Mouse (Mus musculus) lung, postnatal 36 days (tissue): ENCODE data around the gene Anxa4.
A peak's percentile ranks its signal among the peaks of the same experiment; 100 is the strongest.

Source experiments
- DNase-seq: peaks from one replicate; pipeline ENCODE4 v3.0.0; 2022; ENCODE audit warnings: mixed read lengths

The Anxa4 gene

DNA sequence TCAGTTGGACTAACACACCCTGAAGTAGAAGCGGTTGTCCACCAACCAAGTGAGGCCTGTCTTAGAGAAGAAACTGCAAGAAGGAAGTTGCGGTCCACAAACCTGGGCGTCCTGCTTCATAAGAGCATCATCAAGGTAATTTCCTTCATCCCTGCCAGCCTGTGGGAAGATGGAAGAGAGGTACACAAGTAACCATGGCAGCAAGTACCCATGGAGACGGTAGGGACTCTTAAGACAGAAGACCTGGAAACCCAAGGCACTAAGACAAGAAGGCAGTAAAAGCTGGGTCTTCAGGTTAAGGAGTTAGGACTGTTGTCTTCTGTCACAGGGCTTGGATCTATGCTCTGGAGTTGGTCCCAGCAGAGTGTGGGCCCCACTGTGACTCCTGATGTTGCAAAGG, 42.4 kb downstream of the Anxa4 start:
- DNase-seq: no peak

DNA sequence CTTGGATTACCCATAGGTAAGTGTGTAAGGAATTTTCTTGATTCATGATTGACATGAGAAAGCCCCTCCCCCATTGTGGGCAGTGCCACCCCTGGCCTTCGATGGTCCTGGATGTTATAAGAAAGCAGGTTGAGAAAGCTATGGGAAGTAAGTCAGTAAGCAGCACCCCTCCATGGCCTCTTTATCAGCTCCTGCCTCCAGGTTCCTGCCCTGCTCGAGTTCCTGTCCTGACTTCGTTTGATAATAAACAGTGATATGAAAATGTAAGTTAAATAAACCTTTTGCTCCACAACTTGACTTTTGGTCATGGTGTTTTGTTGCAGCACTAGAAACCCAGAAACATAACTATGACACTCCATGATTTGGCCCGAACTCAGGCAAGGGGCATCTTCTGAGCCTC, 43.6 kb downstream of the Anxa4 start:
- no peak for DNase-seq

GRCm38 (mm10) chr6:86747171-86747570, 46.2 kb downstream of the Anxa4 start:
- peak; percentile 50 for DNase-seq

GRCm38 (mm10) chr6:86740652-86741051, 52.7 kb downstream of the Anxa4 start:
- DNase-seq: no peak

DNA sequence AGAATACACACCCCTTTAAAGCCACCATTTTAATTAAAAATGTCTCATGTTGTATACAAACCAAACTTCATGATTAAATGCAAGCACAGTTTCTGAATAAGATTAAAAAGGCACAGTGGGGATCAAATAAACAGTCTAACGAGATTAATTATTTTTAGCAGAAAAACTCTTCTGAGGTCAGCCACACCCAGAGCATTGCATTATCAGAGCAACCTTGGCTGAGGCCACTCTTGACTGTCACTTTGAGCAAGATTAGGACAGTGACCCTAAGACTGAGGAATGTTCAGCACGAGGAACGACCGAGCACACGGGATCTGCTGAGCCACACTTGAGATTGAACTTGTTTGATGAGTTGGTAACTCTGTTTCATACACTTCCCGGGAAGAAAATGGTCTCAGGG, 56.6 kb downstream of the Anxa4 start:
- no peak for DNase-seq

GRCm38 (mm10) chr6:86736313-86736712, 57.1 kb downstream of the Anxa4 start:
- DNase-seq: no peak

DNA sequence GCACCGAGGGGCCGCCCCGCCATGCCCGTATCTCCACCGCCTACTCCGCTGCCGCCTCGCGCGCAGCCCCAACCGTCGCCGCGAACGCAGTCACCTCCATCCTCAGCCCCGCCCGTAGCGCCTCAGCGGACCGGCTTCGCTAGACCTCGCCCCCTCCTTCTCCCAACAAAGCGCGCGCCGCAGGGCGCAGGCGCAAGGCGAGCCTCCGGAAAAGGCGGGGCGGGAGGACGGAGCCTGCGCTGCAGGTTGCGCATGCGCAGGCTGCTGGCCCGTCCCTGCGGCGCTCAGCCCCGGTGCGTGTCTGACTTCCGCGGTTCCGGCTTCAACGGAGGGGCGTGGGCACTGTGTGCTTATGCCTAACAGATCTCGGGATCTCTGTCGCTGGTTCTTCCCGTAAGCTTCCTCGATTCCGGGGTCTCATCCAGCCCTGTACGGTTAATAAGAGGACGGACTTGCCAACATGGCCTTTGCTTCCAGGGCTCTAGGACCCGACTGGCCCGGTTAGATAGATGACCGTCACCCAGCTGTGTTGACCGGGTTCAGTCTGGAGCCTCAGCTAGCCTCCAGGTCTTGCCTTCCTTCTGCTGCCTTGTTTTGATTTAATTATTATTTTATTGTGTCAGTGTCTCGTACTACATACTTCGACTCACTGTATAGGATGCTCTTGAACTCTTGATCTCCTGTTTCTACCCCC, 60.1 kb downstream of the Anxa4 start, which contains the start of gene Gmcl1:
Gmcl1 (minus strand) TSS at position 201 of the 694 bp plus-strand sequence.
- DNase-seq: peak; percentile 94

DNA sequence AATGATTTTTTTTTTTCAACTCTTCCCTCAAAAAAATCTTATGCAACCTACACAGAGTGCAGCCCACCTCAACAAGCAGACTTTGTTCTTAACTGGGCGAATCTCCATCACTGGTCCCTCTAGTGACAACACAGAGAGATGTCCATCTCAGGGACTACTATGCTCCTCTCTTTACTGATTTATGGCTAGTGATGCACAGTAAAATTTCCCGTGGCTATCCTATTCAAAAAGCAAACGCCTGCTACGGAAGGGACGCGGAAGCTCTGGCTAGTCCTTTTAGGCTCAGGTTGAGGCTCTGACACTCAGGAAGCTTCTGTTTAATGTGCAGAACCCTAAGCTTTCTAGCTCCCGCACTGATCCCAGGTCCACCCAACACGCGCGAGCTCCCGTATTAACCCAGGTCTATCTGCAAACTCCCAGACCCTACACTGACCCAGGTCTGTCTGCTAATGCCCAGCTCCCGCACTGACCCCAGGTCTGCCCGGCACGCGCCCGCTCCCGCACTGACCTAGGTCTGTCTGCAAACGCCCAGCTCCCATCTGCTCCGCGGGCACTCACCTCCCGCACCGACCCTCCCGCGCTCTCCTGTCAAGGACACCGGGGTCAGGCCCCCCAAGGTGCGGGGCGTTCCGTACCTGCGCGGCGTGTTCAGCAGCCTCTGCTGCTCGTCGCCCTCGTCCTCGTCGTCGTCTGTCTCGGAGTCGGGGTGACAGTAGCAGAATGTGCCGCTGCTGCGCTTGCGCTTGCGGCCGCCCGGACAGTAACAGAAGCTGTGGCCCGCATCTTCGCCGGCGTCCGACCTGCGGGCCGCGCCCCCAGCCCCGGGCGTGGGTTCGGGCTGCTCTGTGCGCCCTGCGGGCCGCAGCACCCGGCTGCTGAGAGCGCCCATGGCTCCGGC, 60.9 kb downstream of the Anxa4 start:
- peak; percentile 11 for DNase-seq

- DNase-seq: no peak
Observed at GRCm38 (mm10) chr6:86728711-86729110, 64.7 kb downstream of the Anxa4 start.

DNA sequence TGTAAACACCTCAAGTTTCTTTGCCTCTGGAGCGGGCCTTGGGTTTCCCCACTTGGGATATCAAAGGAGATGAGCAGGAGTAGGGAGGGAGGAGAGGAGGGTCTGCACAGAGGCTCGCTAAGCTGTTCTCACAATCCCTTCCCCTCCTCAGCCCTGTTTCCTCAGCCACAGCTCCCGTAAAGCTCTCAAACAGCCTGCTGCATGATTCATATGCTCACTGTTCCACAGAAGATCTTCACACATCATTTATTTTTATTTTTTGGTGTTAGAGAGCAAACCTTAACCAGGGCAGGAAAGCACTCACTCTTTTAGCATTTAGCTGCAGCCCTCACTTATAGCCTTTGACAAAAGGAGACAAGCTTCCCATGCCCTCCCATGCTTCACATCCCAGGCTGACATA, 71.4 kb downstream of the Anxa4 start:
- DNase-seq: no peak

DNA sequence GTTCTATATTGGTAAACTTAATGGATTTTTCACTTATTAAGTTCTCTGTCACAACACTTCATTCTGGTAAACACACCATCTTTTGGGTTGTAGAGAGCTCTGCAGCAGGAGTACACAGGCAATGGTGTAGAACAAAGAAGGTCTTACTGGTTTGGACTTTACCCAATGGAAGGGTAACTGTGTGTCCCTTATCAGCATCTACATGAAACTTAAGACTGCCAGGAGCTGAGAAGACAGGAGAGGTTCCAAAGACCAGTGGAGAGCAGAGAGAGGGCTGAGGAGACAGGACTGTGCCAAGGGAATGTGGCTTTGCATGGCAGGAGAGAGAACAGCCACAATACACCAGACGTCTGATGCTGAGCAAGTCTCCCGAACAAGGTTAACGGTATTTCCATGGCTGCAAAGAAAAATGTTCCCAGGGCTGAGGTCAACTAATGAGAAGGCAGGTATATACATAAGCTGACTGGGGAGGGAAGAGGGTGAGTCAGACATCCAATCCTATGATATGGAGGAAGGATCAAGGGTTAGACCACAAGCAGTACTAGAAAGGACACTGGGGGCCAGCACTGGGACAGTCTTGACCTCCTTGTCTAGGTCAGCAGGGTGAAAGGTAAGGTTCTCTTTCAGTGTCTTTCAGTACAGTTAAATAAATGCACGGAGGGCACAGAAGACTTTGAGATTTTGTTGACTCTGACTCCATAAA, 85.2 kb downstream of the Anxa4 start:
- no peak for DNase-seq

GRCm38 (mm10) chr6:86702577-86702976, 90.8 kb downstream of the Anxa4 start:
- DNase-seq: no peak

DNA sequence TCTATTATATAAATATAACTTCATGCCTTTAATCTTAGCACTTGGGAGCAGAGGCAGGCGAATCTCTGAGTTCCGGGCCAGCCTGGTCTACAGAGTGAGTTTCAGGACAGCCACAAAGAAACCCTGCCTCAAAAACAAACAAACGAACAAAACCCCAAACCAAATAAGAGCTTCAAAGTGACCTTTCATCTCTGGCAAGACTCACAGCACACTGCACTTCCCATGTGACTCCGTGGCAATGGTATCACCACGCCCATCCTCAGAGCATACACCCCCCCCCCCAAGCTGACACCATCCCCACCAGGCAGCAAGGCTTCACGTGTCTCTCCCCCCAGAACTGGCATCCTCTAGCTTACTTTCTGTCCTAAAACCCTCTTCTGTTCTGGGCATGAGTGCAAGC, 95.5 kb downstream of the Anxa4 start:
- DNase-seq: no peak

DNA sequence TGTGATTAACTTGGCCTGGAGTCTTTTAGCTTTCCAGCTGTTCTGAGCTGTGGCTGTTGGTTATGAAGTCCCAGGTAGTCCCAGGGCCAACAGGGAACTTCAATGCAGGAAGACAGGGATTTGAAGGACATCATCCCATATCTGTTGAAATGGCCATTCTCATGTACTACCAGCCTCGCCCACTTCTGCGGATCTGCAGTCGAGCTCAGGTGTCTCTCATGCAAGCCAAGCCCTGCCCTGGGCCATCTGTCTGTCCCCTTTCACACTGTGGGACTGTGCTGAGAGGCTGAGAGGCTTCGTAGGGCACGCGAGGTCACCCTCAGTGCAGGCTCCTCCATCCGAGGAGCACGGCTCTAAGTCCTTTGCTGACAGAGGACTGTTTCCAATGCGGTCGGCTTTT, 97.2 kb downstream of the Anxa4 start:
- DNase-seq: no peak

- peak; percentile 73 for DNase-seq
Observed at GRCm38 (mm10) chr6:86694465-86694864, 98.9 kb downstream of the Anxa4 start.

DNA sequence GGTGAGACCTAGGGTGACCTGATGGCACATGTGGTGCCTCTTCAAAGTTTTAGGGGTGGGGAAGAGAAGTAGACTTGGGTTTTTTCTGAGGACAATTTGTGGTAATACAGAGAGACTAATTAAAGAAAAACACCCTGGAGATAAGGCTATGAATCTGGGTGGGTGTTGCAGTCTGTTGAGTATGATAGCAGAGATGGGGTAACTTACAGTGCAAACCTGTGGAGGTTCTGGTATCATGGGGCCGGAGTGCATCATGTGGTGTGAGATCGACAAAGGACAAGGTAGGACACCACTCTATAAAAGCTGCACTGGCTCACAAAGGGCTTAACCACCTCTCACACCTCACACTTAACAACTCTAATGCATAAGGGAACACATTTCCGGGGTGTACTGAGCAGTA, 103.7 kb downstream of the Anxa4 start:
- DNase-seq: no peak

GRCm38 (mm10) chr6:86686971-86687370, 106.4 kb downstream of the Anxa4 start:
- no peak for DNase-seq
